Mouse (Mus musculus) embryonic facial prominence, embryonic 10.5 days (tissue): Measurements from ENCODE around the gene Lcorl. TPM values are rescaled to one million over a fixed set of nuclear protein-coding genes. Genes with fewer than 3 reads are reported as not detected.
"Not testable (repeated sequence)": the region's sequence is repeated elsewhere in the genome, so short reads cannot be mapped to it uniquely, and the experiment has no call there.

Experiments used
- DNase-seq: peaks from one replicate; pipeline ENCODE4 v3.0.0-alpha.2; 2017; ENCODE audit warnings: low spot score
- H3K27ac ChIP-seq: fragments of 300-500 bp; sonication (generic); replicated peaks from 2 replicates; pipeline ENCODE4 v1.5.1; 2016; ENCODE audit warnings: mild to moderate bottlenecking
- H3K27me3 ChIP-seq: fragments of 300-500 bp; sonication (generic); replicated peaks from 2 replicates; pipeline ENCODE4 v1.6.1; 2016; ENCODE audit warnings: low read depth, mild to moderate bottlenecking; ENCODE audit not compliant: poor library complexity, severe bottlenecking
- H3K36me3 ChIP-seq: fragments of 300-500 bp; sonication (generic); replicated peaks from 2 replicates; pipeline ENCODE4 v1.6.1; 2016; ENCODE audit warnings: mild to moderate bottlenecking, moderate library complexity
- H3K4me1 ChIP-seq: fragments of 300-500 bp; sonication (generic); 2 replicates; pipeline ENCODE4 v1.6.1; 2016
- H3K4me3 ChIP-seq: fragments of 300-500 bp; sonication (generic); 2 replicates; pipeline ENCODE4 v1.5.1; 2016; ENCODE audit warnings: mild to moderate bottlenecking, moderate library complexity
- H3K9me3 ChIP-seq: fragments of 300-500 bp; sonication (generic); 2 replicates; pipeline ENCODE4 v1.6.1; 2016; ENCODE audit warnings: mild to moderate bottlenecking
- WGBS: fragments of 180-500 bp; shearing (Covaris S2); methylation state at CpG from one replicate; pipeline ENCODE4 v1.1.7; 2016; 5-methylcytosine and 5-hydroxymethylcytosine counted together
- polyA plus RNA-seq: library from polyadenylated mRNA; unstranded; fragments of >200 nt; fragmentation: Nextera tagmentation; extraction: Ambion mirVana; gene quantifications from 2 replicates; pipeline ENCODE4 v1.2.1, GENCODE M21; 2016

Lcorl gene
- polyA plus RNA-seq, 1 experiment from 2014 or later = 29.2 TPM

GRCm38 (mm10) chr5:45658406-45658805 lies 199.0 kb downstream of the Lcorl start:
- 95% methylated on average over 13 of the region's 13 CpGs for WGBS
- peaks cover 16% of the 10 kb centered on the region for H3K9me3 ChIP-seq
- not testable (repeated sequence) for H3K4me3 ChIP-seq, H3K27me3 ChIP-seq, H3K36me3 ChIP-seq, DNase-seq, H3K4me1 ChIP-seq, H3K27ac ChIP-seq

- Histone ChIP-seq H3K4me1 (no peaks in the 10 kb centered on the region), H3K27me3 (no peaks in the 10 kb centered on the region), H3K4me3 (no peak overlapping the region), H3K36me3 (no peaks in the 10 kb centered on the region), H3K27ac (no peak overlapping the region), H3K9me3 (no peaks in the 10 kb centered on the region)
- 91% methylated on average over 2 of the region's 2 CpGs for WGBS
- no peak for DNase-seq
These were observed 206.2 kb downstream of the Lcorl start for GRCm38 (mm10) chr5:45651026-45651703.

Other genes with a start within 250 kb of the Lcorl start
- 0.62 and 0.67 TPM in 2 replicates for gene Fam184b, start 218.0 kb downstream of the Lcorl start, polyA plus RNA-seq
- gene Ncapg, start 187.7 kb downstream of the Lcorl start, polyA plus RNA-seq = 71.0 and 71.5 TPM in 2 replicates